Mouse (Mus musculus) thymus, postnatal 36 days (tissue): ENCODE results near the gene Fntb.

Experiments
- DNase-seq, 2 experiments: peaks; one replicate each; pipeline ENCODE4 v3.0.0; 2022; ENCODE audit warnings: mixed read lengths in 2 of 2

Gene Fntb

GRCm38 (mm10) chr12:76927012-76927411 is 161.6 kb downstream of the Fntb start:
- no peak for DNase-seq

GRCm38 (mm10) chr12:76927539-76927938 is 162.2 kb downstream of the Fntb start:
- no peak for DNase-seq

GRCm38 (mm10) chr12:76930177-76930576 is 164.8 kb downstream of the Fntb start:
- no peak for DNase-seq

- DNase-seq, result no peak
Measured at GRCm38 (mm10) chr12:76931739-76932687, 166.6 kb downstream of the Fntb start.

- DNase-seq, result peak in 1 of 2 experiments; percentile 26
Measured at GRCm38 (mm10) chr12:76932688-76933060, 167.3 kb downstream of the Fntb start.

- no peak for DNase-seq
Measured at GRCm38 (mm10) chr12:76934438-76934837, 169.0 kb downstream of the Fntb start.

- no peak for DNase-seq
Measured at GRCm38 (mm10) chr12:76936211-76936610, 170.8 kb downstream of the Fntb start.

- no peak for DNase-seq
Measured at GRCm38 (mm10) chr12:76938013-76938412, 172.6 kb downstream of the Fntb start.

- no peak for DNase-seq
Measured at GRCm38 (mm10) chr12:76941524-76941923, 176.1 kb downstream of the Fntb start.

- DNase-seq, result no peak
Measured at GRCm38 (mm10) chr12:76942476-76942875, 177.1 kb downstream of the Fntb start.

GRCm38 (mm10) chr12:76943046-76943445 is 177.7 kb downstream of the Fntb start:
- DNase-seq, result no peak

- no peak for DNase-seq
Measured at GRCm38 (mm10) chr12:76943466-76943865, 178.1 kb downstream of the Fntb start.

- no peak for DNase-seq
Measured at GRCm38 (mm10) chr12:76947487-76947886, 182.1 kb downstream of the Fntb start.

- DNase-seq, result no peak
Measured at GRCm38 (mm10) chr12:76948185-76948584, 182.8 kb downstream of the Fntb start.

- DNase-seq, result no peak
Measured at GRCm38 (mm10) chr12:76948781-76949180, 183.4 kb downstream of the Fntb start.

- DNase-seq, result no peak
Measured at GRCm38 (mm10) chr12:76950330-76950729, 184.9 kb downstream of the Fntb start.

- DNase-seq, result no peak
Measured at GRCm38 (mm10) chr12:76953750-76954363, 188.5 kb downstream of the Fntb start.

GRCm38 (mm10) chr12:76954698-76955423 is 189.5 kb downstream of the Fntb start:
- DNase-seq, result no peak

GRCm38 (mm10) chr12:76957688-76958087 is 192.3 kb downstream of the Fntb start:
- peak in 1 of 2 experiments; percentile 43 for DNase-seq

- no peak for DNase-seq
Measured at GRCm38 (mm10) chr12:76961052-76961931, 195.9 kb downstream of the Fntb start.

- DNase-seq, result peak; percentile 93 to 97
Measured at GRCm38 (mm10) chr12:76961932-76962891, 196.8 kb downstream of the Fntb start, which contains the start of gene Max. Gene Max, minus strand, starts transcription at chr12:76962201.
